Mouse (Mus musculus): Measurements from ENCODE around the gene Hoxa7. TPM values are rescaled to one million over a fixed set of nuclear protein-coding genes. Genes with fewer than 3 reads are reported as not detected.

Hoxa7 gene
- polyA plus RNA-seq, 1 experiment from 2014 or later: 13.9 TPM

- H3K27me3 ChIP-seq (ENCODE audit: control insufficient read depth, insufficient read depth, low read length): no peaks in the 10 kb centered on the region
- H3K4me2 ChIP-seq (replicated peaks; ENCODE audit: low read depth, low read length): peak overlapping the region; percentile 61
- H3K27ac ChIP-seq (ENCODE audit: low read length): peak overlapping the region; percentile 98
- peaks cover 11% of the 10 kb centered on the region for H3K36me3 ChIP-seq (ENCODE audit: control insufficient read depth, insufficient read depth, low read length)
- ATAC-seq (ENCODE audit: insufficient number of reproducible peaks, insufficient read depth, low FRiP score, low read depth): no peak
- peak overlapping the region; percentile 78 for H3K4me3 ChIP-seq (ENCODE audit: low read depth, low read length)
- peaks cover 26% of the 10 kb centered on the region for H3K4me1 ChIP-seq (ENCODE audit: control insufficient read depth, insufficient read depth, low read length)
- 2% methylated on average over 28 of the region's 28 CpGs for WGBS
- peak overlapping the region; percentile 78 for H3K9ac ChIP-seq (replicated peaks; ENCODE audit: low read depth, low read length)
- H3K9me3 ChIP-seq (ENCODE audit: control insufficient read depth, low read depth, low read length): no peaks in the 10 kb centered on the region
Observed at GRCm38 (mm10) chr6:52165441-52166370, 55.9 kb downstream of the Hoxa7 start.

- Histone ChIP-seq H3K9me3 (ENCODE audit: control insufficient read depth, low read depth, low read length) (no peaks in the 10 kb centered on the region), H3K4me1 (ENCODE audit: control insufficient read depth, insufficient read depth, low read length) (peaks cover 18% of the 10 kb centered on the region), H3K4me2 (replicated peaks; ENCODE audit: low read depth, low read length) (peak within 1 kb of the TSS; percentile 61), H3K9ac (replicated peaks; ENCODE audit: low read depth, low read length) (peak within 1 kb of the TSS; percentile 78), H3K36me3 (ENCODE audit: control insufficient read depth, insufficient read depth, low read length) (peaks cover 2% of the 10 kb centered on the region; the same call in 1 of the 2 replicates), H3K4me3 (ENCODE audit: low read depth, low read length) (peak within 1 kb of the TSS; percentile 78), H3K27me3 (ENCODE audit: control insufficient read depth, insufficient read depth, low read length) (no peaks in the 10 kb centered on the region), H3K27ac (ENCODE audit: low read length) (peak within 1 kb of the TSS; percentile 98)
- no peak for ATAC-seq (ENCODE audit: insufficient number of reproducible peaks, insufficient read depth, low FRiP score, low read depth)
- WGBS: under 1% methylated on average over 25 of the region's 25 CpGs
Observed at GRCm38 (mm10) chr6:52164626-52165440, 56.8 kb downstream of the Hoxa7 start, which contains the start of gene Hoxa2. Gene Hoxa2, minus strand, starts transcription at chr6:52164831.

MicroRNAs encoded within 50 kb of the gene (microRNA counts, 519-probe panel; counts per million panel counts)
- microRNA mmu-miR-196b: 326 counts per million, percentile 1 among the panel's probes with 10 or more counts

Small RNA genes within 50 kb of the gene (microRNA-seq; reads per million reads assigned to microRNA genes)
- 47.9 reads per million, percentile 38 among the genes with 10 or more reads in this experiment for gene Mir196b

Other genes with a start within 250 kb of the Hoxa7 start
- gene Skap2, start 209.3 kb downstream of the Hoxa7 start, polyA plus RNA-seq (2014; fragmentation: Nextera tagmentation; extraction: Ambion mirVana): 49.1 and 49.4 TPM in 2 replicates
- gene Hoxa1, start 63.5 kb downstream of the Hoxa7 start, polyA plus RNA-seq (2014; fragmentation: Nextera tagmentation; extraction: Ambion mirVana): 2.1 and 3.0 TPM in 2 replicates
- 17.4 and 18.5 TPM in 2 replicates for gene Hoxa2, start 57.0 kb downstream of the Hoxa7 start, polyA plus RNA-seq (2014; fragmentation: Nextera tagmentation; extraction: Ambion mirVana)
- gene 5730596B20Rik, start 44.4 kb downstream of the Hoxa7 start, polyA plus RNA-seq (2014; fragmentation: Nextera tagmentation; extraction: Ambion mirVana): 4.4 and 4.7 TPM in 2 replicates
- gene Hoxa4, start 30.1 kb downstream of the Hoxa7 start, polyA plus RNA-seq (2014; fragmentation: Nextera tagmentation; extraction: Ambion mirVana): 6.7 and 6.8 TPM in 2 replicates
- gene Hoxa5, start 17.3 kb downstream of the Hoxa7 start, polyA plus RNA-seq (2014; fragmentation: Nextera tagmentation; extraction: Ambion mirVana): 24.4 and 27.1 TPM in 2 replicates
- gene Hoxa6, start 13.1 kb downstream of the Hoxa7 start, polyA plus RNA-seq (2014; fragmentation: Nextera tagmentation; extraction: Ambion mirVana): 3.4 TPM in 2 replicates
- gene Hoxa3, start 8.5 kb downstream of the Hoxa7 start, polyA plus RNA-seq (2014; fragmentation: Nextera tagmentation; extraction: Ambion mirVana): 15.5 and 16.0 TPM in 2 replicates
- gene Gm28308, start 8.5 kb downstream of the Hoxa7 start, polyA plus RNA-seq (2014; fragmentation: Nextera tagmentation; extraction: Ambion mirVana): not detected in 2 replicates
- 1.5 and 1.9 TPM in 2 replicates for gene Hoxa9, start 9.2 kb upstream of the Hoxa7 start, polyA plus RNA-seq (2014; fragmentation: Nextera tagmentation; extraction: Ambion mirVana)
- not detected in 2 replicates for gene Hoxa10, start 19.0 kb upstream of the Hoxa7 start, polyA plus RNA-seq (2014; fragmentation: Nextera tagmentation; extraction: Ambion mirVana)
- not detected in 2 replicates for gene Hoxa11, start 24.0 kb upstream of the Hoxa7 start, polyA plus RNA-seq (2014; fragmentation: Nextera tagmentation; extraction: Ambion mirVana)
- gene Hoxa13, start 39.0 kb upstream of the Hoxa7 start, polyA plus RNA-seq (2014; fragmentation: Nextera tagmentation; extraction: Ambion mirVana): not detected in 2 replicates
- 0.12 and 0.14 TPM in 2 replicates for gene Evx1, start 91.6 kb upstream of the Hoxa7 start, polyA plus RNA-seq (2014; fragmentation: Nextera tagmentation; extraction: Ambion mirVana)

All from stomach, embryonic 14.5 days (tissue).